Mouse (Mus musculus): ENCODE measurements around the gene Csf2rb.
"Not testable (repeated sequence)": the region's sequence is repeated elsewhere in the genome, so short reads cannot be mapped to it uniquely, and the experiment has no call there.

Csf2rb gene

GRCm38 (mm10) chr15:78325671-78326339 lies at the start of gene Csf2rb:
Gene Csf2rb, plus strand, starts transcription at chr15:78325752.
- DNase-seq (ENCODE audit: low spot score) = no peak

DNA sequence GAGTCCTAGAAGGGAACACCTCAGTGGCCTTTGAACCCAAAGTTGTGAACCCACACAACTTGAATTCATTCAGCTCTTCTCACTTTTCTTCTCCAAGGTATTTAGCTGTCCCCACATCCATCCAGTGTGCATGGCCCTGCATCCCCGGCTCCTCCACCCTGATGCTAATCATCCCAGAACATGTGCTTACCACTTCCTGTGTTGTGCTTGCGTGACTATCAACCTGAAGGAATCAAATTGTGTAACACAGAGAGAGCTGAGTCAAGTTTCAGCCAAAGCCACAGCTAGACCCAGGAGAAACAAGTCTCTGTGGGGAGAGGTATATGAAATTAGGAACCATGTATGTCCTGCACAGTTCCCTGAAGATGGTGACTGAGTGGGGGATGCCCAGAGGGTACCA lies 47.2 kb upstream of the Csf2rb start:
- DNase-seq (ENCODE audit: low spot score) = no peak

DNA sequence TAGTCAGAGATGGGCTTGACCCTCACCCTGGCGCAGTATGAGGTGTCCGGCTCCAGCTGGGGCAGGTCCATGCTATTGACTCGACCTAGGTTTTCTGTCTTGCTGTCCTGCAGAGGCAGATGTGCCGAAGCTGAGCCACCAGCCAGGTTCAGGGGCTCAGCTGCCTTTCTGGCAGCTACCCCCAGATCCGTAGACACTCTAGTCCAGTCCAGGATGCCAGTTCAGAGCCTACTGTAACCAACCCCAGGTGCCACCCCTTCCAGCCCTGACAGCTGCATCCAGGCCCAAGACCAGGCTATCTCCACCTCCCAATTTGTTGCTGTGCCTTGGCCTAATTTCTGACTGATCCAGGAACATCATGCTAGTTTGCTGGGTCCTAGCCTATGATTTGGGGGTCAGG lies 37.6 kb upstream of the Csf2rb start:
- no peak for DNase-seq (ENCODE audit: low spot score)

DNA sequence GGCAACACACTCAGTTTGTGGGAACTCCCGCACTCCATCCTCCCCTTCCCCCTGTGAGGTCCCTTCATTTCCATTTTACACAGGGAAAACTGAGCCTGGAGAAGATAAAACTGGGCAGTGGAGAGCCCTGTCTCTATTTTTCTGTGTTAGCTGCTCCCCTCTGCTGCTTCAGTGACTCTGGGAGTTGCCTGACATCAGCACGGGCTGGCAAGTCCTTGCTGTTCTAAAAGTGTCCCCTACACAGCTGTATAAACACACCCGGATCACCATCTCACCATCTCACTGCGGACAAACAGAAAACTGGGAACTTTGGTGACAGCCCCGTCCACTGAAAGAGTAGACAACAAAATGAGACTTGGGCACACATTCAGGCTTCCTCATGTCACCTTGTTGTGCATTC lies 35.8 kb upstream of the Csf2rb start:
- not testable (repeated sequence) for DNase-seq (ENCODE audit: low spot score)

DNA sequence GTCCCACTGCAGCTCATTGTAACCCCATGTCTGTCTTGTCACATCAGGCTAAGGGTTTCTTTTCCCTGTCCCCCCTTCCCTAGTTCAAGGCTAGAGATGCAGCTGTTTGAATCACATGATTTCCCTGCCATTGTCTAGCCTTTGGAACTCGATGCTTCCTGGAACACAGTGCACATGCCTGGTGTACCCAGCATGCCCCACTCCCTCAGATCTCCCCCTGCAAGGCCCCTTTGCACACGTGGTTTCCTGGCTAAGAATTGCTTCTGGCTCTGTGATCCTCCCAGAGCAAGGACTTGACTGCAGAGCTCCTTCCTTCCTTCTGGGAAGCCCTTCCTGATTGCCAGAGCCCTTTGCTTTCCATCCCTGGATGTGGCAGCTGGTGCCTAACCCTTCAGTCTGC lies 32.3 kb upstream of the Csf2rb start:
- not testable (repeated sequence) for DNase-seq (ENCODE audit: low spot score)

- no peak for DNase-seq (ENCODE audit: low spot score)
Measured at GRCm38 (mm10) chr15:78293716-78294115, 31.8 kb upstream of the Csf2rb start.

DNA sequence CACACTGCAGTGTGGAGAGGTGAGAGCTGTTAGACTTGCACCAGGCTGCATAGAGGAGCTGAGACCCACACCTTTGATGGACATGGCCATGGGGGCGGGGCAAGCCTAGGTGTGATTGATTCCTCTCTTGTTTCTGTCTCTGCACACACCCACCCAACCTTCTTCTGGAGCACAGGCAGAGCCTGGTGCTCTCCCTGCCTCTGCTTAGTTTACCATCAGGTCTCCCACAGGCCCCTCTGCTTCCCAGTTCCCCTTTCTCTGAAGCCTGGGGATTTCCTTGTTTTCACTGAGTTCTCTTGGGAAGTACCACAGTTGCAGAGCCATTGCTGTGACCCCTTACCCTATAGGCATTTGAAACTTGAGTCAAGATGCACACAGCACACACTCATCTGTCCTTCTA lies 27.0 kb upstream of the Csf2rb start:
- DNase-seq (ENCODE audit: low spot score) = no peak

DNA sequence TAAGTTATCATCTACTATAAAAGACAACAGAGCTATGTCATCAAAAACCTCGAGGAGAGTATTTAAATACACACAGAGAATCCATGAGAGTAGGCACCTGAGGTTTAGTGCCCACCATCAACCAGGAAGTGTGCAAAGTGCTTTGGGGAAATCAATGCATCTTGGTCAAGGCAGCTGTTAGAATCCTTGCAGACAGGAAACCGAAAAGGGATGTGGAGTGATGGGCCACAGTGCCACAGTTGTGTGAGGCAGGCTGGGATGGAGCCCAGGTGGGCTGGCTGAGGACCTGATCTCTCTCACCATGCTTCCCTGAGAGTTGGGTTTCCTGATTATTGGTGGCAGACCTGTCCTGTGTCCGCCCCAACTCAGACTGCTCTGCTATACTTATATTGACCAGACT lies 25.9 kb upstream of the Csf2rb start:
- no peak for DNase-seq (ENCODE audit: low spot score)

DNA sequence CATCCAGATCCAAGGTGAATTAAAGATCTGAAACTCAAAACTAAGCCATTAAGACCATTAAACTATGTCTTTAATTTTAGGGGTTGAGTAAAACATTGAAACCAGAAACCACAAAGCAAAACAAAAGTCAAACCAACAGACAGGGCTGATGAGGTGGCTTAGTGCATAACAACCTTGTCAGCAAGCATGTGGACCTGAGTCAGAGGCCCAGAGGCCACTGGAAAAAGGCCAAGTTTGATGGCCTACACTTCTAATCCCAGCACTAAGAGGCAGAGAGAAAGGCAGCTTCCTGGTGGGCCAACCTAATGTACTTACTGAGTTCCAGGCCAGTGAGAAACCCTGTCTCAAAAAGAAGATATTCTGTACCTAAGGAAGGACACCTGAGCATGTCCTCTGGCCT lies 24.8 kb upstream of the Csf2rb start:
- DNase-seq (ENCODE audit: low spot score) = no peak

GRCm38 (mm10) chr15:78302718-78303117 lies 22.8 kb upstream of the Csf2rb start:
- DNase-seq (ENCODE audit: low spot score) = no peak

DNA sequence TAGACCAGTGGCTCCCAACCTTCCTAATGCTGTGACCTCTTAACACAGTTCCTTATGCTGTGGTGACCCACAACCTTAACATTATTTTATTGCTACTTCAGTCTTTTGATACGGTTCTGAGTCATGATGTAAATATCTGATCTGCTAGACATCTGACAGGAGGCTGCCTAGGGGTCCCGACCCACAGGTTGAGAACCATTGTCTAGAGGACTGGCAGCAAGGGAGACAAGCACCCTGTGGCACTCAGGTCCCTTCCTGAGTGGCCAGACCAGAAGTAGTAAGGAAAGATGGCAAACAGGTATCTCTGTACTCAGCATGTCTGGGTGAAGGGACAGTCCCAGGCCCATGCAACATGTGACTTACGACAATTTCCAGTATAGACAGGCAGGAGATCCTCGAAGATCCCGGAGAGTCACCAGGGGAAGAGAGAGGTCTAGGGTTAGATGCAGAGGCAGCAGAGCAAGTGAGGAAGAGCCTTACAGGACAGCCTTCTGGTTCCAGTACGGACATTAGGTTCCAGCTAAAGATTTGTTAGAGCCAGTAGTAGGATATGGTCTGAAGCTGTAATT lies 21.8 kb upstream of the Csf2rb start:
- DNase-seq (ENCODE audit: low spot score) = no peak

DNA sequence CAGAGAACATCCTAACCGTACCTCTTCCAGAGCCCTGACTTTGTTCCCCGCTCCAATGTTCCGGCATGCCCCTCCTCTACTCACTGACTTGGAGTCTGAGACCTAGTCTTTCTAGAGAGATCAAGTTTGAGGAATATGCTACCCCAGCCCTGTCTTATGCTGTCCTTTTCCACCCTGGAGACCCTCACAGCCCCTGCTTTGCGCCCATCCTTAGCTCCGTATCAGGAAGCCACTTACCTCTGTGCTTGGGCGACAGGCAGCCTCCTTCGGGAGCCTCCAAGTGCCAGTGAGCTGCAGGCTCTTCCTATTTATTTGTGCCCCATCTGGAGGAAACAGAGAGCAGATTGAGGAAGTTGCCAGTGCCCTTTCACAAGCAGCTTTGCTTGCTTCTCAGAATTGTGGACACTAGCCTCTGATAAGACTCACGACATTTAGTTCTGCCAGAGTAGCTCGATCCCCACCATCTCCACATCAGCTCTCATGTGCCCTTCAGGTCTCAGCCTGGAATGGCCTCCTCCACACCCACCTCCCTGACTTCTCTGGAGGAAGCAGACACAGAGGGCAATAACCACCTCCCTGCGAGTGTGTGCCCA lies 20.1 kb upstream of the Csf2rb start, which contains the start of gene Csf2rb2:
Gene Csf2rb2, minus strand, starts transcription at position 381 of the 593 bp plus-strand sequence.
- no peak for DNase-seq (ENCODE audit: low spot score)

DNA sequence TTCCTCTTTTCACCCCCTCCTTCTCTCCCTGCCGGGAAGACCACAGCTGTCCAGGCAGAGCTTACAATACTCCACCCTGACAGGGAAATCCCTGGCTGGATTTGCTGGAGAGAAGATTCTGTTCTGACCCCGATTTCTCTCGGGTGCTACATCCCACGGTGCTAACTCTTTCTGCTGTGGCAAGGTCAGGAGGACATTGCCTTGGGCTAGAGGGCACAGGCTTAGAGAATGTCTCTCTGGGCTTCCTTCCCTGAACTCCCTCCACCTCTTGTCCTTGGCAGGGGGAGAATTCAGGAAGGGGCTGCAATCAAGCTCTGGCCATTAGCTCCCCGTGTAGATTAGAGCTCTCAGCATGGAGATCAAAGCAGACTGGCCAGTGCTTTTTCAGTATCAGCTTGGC lies 15.7 kb upstream of the Csf2rb start:
- DNase-seq (ENCODE audit: low spot score) = peak; percentile 5

- no peak for DNase-seq (ENCODE audit: low spot score)
Measured at GRCm38 (mm10) chr15:78310971-78311370, 14.6 kb upstream of the Csf2rb start.

DNA sequence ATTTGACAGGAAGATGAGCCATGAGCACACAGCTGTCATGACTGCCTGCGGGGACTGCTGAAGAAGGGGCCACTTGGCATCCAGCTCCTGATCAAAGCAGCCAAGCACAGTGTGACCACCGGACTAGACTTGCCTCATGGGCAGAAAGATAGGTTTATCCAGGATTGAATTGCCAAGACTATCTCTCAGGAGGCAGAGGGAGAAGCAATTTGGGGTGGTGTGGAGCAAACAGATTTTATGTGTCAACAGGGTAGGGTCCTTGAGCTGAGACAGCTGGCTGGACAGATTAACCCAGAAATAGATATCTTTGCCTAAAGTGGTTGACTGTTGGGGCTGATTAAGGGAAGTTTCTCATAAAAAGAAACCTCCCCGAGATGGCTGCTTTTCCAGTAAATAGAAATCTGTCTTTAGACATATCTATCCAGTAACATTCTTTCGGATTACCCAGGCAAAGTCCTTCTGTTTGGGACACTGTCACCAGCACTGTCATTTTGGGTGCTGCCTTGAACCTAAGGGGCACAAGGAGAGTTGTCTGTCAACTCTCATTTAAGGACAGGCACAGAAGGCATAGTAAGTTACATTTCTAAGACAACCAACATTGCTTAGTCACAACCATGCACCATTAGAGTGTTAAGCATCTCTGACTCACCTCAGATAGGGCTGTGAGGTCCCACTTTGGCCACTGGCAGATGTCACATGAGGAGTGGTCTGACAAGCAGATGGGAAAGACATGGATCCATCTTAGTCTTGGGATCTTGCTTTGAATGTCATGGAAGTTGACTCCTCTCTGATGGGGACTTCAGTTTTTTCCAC lies 12.9 kb upstream of the Csf2rb start:
- not testable (repeated sequence) for DNase-seq (ENCODE audit: low spot score)

GRCm38 (mm10) chr15:78313659-78314058 lies 11.9 kb upstream of the Csf2rb start:
- DNase-seq (ENCODE audit: low spot score) = not testable (repeated sequence)

- DNase-seq (ENCODE audit: low spot score) = not testable (repeated sequence)
Measured at GRCm38 (mm10) chr15:78318338-78319171, 7.0 kb upstream of the Csf2rb start.

GRCm38 (mm10) chr15:78320825-78321496 lies 4.6 kb upstream of the Csf2rb start:
- peak; percentile 72 for DNase-seq (ENCODE audit: low spot score)

DNA sequence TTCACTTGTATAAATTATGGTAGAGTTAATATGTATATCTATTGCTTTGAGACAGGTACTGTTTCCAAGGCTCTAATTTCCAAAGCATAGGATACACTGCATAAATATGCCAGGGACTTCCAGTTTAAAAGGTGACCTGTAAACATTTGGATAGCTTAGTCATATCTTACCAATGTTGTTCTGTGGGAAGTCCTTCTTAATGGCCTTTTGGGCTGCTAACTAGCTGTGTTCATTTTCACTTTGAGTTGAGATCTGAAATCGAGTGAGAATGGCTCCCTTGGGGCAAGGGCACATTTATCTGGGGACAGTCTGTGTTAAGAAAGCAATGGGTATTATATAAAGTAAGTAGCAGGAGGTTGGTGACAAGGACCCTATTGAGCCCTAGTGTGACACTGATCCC lies 2.2 kb upstream of the Csf2rb start:
- DNase-seq (ENCODE audit: low spot score) = no peak

DNA sequence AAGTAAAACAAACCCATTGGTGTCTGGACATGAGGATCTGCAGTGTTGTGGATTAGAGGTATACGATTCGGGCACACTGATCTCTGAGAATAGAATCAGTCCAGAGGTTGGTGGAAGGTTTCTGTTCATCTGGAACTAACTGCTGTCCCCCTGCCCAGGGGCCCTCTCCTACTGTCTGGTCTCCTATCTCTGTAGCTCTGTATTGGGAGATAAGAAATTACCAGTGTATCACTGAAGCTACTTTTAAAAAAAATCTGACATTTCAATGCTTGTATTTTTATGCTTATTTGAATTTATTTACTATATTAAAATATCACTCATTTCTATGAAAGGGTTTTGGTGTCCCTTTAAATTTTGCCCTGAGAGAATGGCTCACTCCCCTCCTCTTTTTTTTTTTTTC lies 1.3 kb upstream of the Csf2rb start:
- DNase-seq (ENCODE audit: low spot score) = no peak

DNA sequence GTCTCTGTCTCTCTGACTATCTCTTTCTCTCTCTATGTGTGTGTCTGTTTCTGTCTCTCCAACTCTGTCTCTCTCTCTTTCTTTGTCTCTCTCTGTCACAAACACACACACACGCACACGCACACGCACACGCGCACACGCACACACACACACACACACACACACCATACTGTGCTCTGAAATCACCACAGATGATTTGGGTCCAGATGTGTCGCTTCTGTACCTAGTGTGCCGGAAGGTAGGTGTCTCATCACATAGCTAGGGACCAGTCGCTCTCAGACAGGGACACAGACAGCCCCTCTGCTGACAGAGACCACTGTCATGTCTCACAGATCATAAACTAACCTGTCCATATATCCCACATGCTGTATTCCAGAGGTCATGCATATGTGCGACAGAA lies 1.2 kb downstream of the Csf2rb start:
- DNase-seq (ENCODE audit: low spot score) = no peak
